Mouse (Mus musculus): ENCODE data around the gene Zfp428. TPM values are rescaled to one million over a fixed set of nuclear protein-coding genes. Genes with fewer than 3 reads are reported as not detected.
A peak's percentile ranks its signal among the peaks of the same experiment; 100 is the strongest.

Zfp428 gene
- total RNA-seq, 1 experiment = 114 TPM

GRCm38 (mm10) chr7:24505447-24506064 is 1.2 kb upstream of the Zfp428 start:
- Histone ChIP-seq H3K36me3 (ENCODE audit: control insufficient read depth, insufficient read depth, low read length, poor library complexity, severe bottlenecking) (peaks cover 2% of the 10 kb centered on the region; the same call in 1 of the 2 replicates), H3K9ac (ENCODE audit: insufficient read depth, low read depth, low read length, poor library complexity, severe bottlenecking) (peak overlapping the region; percentile 16; the same call in 1 of the 2 replicates), H3K27ac (ENCODE audit: insufficient read depth, low read depth, low read length, poor library complexity, severe bottlenecking) (peak overlapping the region; percentile 88), H3K4me1 (ENCODE audit: control insufficient read depth in 2 of 2, insufficient read depth in 2 of 2, low read length in 2 of 2, poor library complexity in 1 of 2) (peaks cover 2 to 23% of the 10 kb centered on the region in 2 experiments; a peak in 3 of 4 replicates), H3K9me3 (ENCODE audit: control insufficient read depth, insufficient read depth, low read depth, low read length) (no peaks in the 10 kb centered on the region), H3K4me3 (ENCODE audit: insufficient read depth in 1 of 2, low read depth in 1 of 2, low read length in 2 of 2, poor library complexity in 1 of 2, severe bottlenecking in 1 of 2) (peak overlapping the region; percentile 73 to 94)
- in situ Hi-C loops (cut with MboI; ENCODE audit: low sequenced_read_pairs in 2 of 2, unreplicated experiment in 2 of 2) = loop anchor here in 1 of 2 experiments (25.0 kb wide), 1 partner anchor 93 kb away; no protein-coding TSS in a partner anchor
- no peak for TF ChIP-seq MAFK (IDR thresholded peaks at IDR 0.05; ENCODE audit: insufficient read depth, low read depth, low read length)
- no peak for DNase-seq (ENCODE audit: low read depth, low spot score)

GRCm38 (mm10) chr7:24506065-24506459 is 744 bp upstream of the Zfp428 start:
- no peak for DNase-seq (ENCODE audit: low read depth, low spot score)
- Histone ChIP-seq H3K4me1 (ENCODE audit: control insufficient read depth in 2 of 2, insufficient read depth in 2 of 2, low read length in 2 of 2, poor library complexity in 1 of 2) (peaks cover 2 to 26% of the 10 kb centered on the region in 2 experiments; a peak in 3 of 4 replicates), H3K27ac (ENCODE audit: insufficient read depth, low read depth, low read length, poor library complexity, severe bottlenecking) (peak overlapping the region; percentile 88), H3K4me3 (ENCODE audit: insufficient read depth in 1 of 2, low read depth in 1 of 2, low read length in 2 of 2, poor library complexity in 1 of 2, severe bottlenecking in 1 of 2) (peak overlapping the region; percentile 73 to 94), H3K9me3 (ENCODE audit: control insufficient read depth, insufficient read depth, low read depth, low read length) (no peaks in the 10 kb centered on the region), H3K9ac (ENCODE audit: insufficient read depth, low read depth, low read length, poor library complexity, severe bottlenecking) (peak overlapping the region; percentile 68; the same call in 1 of the 2 replicates), H3K36me3 (ENCODE audit: control insufficient read depth, insufficient read depth, low read length, poor library complexity, severe bottlenecking) (peaks cover 7% of the 10 kb centered on the region)
- in situ Hi-C loops (cut with MboI; ENCODE audit: low sequenced_read_pairs in 2 of 2, unreplicated experiment in 2 of 2) = loop anchor here in 1 of 2 experiments (25.0 kb wide), 1 partner anchor 94 kb away; no protein-coding TSS in a partner anchor
- TF ChIP-seq CHD2 (IDR thresholded peaks at IDR 0.05; ENCODE audit: low read depth, low read length) (no peak), ZNF384 (IDR thresholded peaks at IDR 0.05; ENCODE audit: low read depth, low read length) (no peak), ZC3H11A (IDR thresholded peaks at IDR 0.05; ENCODE audit: borderline replicate concordance, low read depth, low read length) (no peak), HCFC1 (IDR thresholded peaks at IDR 0.05; ENCODE audit: borderline replicate concordance, insufficient read depth, low read length) (no peak), MAFK (IDR thresholded peaks at IDR 0.05; ENCODE audit: insufficient read depth, low read depth, low read length) (no peak)

- no peak for DNase-seq (ENCODE audit: low read depth, low spot score)
- H3K9me3 ChIP-seq (ENCODE audit: control insufficient read depth, insufficient read depth, low read depth, low read length) = no peaks in the 10 kb centered on the region
- H3K27ac ChIP-seq (ENCODE audit: insufficient read depth, low read depth, low read length, poor library complexity, severe bottlenecking) = peak overlapping the region; percentile 88; the same call in 1 of the 2 replicates
- H3K9ac ChIP-seq (ENCODE audit: insufficient read depth, low read depth, low read length, poor library complexity, severe bottlenecking) = peak overlapping the region; percentile 68
- peaks cover 2 to 26% of the 10 kb centered on the region in 2 experiments; a peak in 3 of 4 replicates for H3K4me1 ChIP-seq (ENCODE audit: control insufficient read depth in 2 of 2, insufficient read depth in 2 of 2, low read length in 2 of 2, poor library complexity in 1 of 2)
- peaks cover 7% of the 10 kb centered on the region for H3K36me3 ChIP-seq (ENCODE audit: control insufficient read depth, insufficient read depth, low read length, poor library complexity, severe bottlenecking)
- in situ Hi-C loops (cut with MboI; ENCODE audit: low sequenced_read_pairs in 2 of 2, unreplicated experiment in 2 of 2) = loop anchor here in 1 of 2 experiments (25.0 kb wide), 1 partner anchor 94 kb away; no protein-coding TSS in a partner anchor
- TF ChIP-seq CHD2 (IDR thresholded peaks at IDR 0.05; ENCODE audit: low read depth, low read length) (no peak), HCFC1 (IDR thresholded peaks at IDR 0.05; ENCODE audit: borderline replicate concordance, insufficient read depth, low read length) (no peak), MAFK (IDR thresholded peaks at IDR 0.05; ENCODE audit: insufficient read depth, low read depth, low read length) (no peak), ZC3H11A (IDR thresholded peaks at IDR 0.05; ENCODE audit: borderline replicate concordance, low read depth, low read length) (no peak), ZNF384 (IDR thresholded peaks at IDR 0.05; ENCODE audit: low read depth, low read length) (no peak)
- peak overlapping the region; percentile 73 to 94 for H3K4me3 ChIP-seq (ENCODE audit: insufficient read depth in 1 of 2, low read depth in 1 of 2, low read length in 2 of 2, poor library complexity in 1 of 2, severe bottlenecking in 1 of 2)
These were observed 349 bp upstream of the Zfp428 start for GRCm38 (mm10) chr7:24506476-24506837.

GRCm38 (mm10) chr7:24507726-24508114 is 914 bp downstream of the Zfp428 start:
- no peak for TF ChIP-seq CHD2 (IDR thresholded peaks at IDR 0.05; ENCODE audit: low read depth, low read length)
- peak; percentile 43; the same call in 1 of the 2 replicates for TF ChIP-seq MAFK (IDR thresholded peaks at IDR 0.05; ENCODE audit: insufficient read depth, low read depth, low read length)
- TF ChIP-seq ZNF384 (IDR thresholded peaks at IDR 0.05; ENCODE audit: low read depth, low read length) = peak; percentile 1; the same call in 1 of the 2 replicates
- no peak for TF ChIP-seq HCFC1 (IDR thresholded peaks at IDR 0.05; ENCODE audit: borderline replicate concordance, insufficient read depth, low read length)
- no peak for TF ChIP-seq ZC3H11A (IDR thresholded peaks at IDR 0.05; ENCODE audit: borderline replicate concordance, low read depth, low read length)
- Histone ChIP-seq H3K36me3 (ENCODE audit: control insufficient read depth, insufficient read depth, low read length, poor library complexity, severe bottlenecking) (peaks cover 10% of the 10 kb centered on the region), H3K4me1 (ENCODE audit: control insufficient read depth in 2 of 2, insufficient read depth in 2 of 2, low read length in 2 of 2, poor library complexity in 1 of 2) (peaks cover 2 to 32% of the 10 kb centered on the region in 2 experiments; a peak in 2 of 4 replicates), H3K9me3 (ENCODE audit: control insufficient read depth, insufficient read depth, low read depth, low read length) (no peaks in the 10 kb centered on the region), H3K4me3 (ENCODE audit: insufficient read depth in 1 of 2, low read depth in 1 of 2, low read length in 2 of 2, poor library complexity in 1 of 2, severe bottlenecking in 1 of 2) (peak overlapping the region; percentile 73 to 94), H3K9ac (ENCODE audit: insufficient read depth, low read depth, low read length, poor library complexity, severe bottlenecking) (peak overlapping the region; percentile 98), H3K27ac (ENCODE audit: insufficient read depth, low read depth, low read length, poor library complexity, severe bottlenecking) (peak overlapping the region; percentile 97)
- DNase-seq (ENCODE audit: low read depth, low spot score) = no peak
- in situ Hi-C loops (cut with MboI; ENCODE audit: low sequenced_read_pairs in 2 of 2, unreplicated experiment in 2 of 2) = loop anchor here in 1 of 2 experiments (25.0 kb wide), 1 partner anchor 95 kb away; no protein-coding TSS in a partner anchor

Measured in ES-E14 (cell line).